Mouse (Mus musculus): Measurements from ENCODE around the gene Nrg4.
"Not testable (repeated sequence)": the region's sequence is repeated elsewhere in the genome, so short reads cannot be mapped to it uniquely, and the experiment has no call there.

Gene Nrg4

DNA sequence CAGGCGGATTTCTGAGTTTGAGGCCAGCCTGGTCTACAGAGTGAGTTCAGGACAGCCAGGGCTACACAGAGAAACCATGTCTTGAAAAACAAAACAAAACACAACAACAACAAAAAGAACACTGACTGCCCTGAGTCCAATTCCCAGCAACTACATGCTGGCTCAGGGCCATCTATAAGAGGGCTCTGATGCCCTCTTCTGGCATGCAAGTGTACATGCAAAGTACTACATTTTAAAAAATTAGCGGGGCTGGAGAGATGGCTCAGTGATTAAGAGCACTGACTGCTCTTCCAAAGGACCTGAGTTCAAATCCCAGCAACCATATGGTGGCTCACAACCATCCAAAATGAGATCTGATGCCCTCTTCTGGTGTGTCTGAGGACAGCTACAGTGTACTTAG, 74.5 kb downstream of the Nrg4 start:
- DNase-seq (ENCODE audit: low read depth, low spot score), result not testable (repeated sequence)

DNA sequence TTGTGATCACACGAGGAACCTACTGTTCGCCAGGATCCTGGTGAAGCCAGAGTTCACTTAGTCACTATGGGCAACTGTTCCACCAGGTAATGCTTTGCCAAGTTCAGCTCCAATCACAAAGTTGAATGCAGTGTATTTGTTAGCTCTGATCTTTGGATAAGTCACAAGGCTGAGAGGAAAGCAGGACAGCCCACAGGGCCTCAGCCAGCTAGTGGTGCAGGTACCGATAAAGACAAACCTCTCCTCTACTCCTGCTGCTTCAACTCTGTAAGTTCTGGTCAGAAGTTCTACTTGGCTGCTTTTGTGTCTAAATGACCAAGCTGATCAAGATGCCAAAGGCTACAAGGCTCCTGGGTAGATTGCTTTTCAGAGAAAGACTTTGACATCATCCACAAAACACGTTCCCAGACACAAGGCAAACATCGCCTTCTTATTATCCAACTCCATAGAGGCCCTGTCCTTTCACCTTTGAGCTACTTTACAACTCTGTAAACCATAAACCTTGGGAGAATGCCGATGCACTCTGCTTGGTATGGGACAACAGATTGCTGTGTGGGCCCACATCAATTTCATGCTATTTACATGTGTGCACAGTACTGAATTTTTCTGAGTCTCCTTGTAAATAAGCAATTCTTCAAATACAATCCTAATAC, 75.9 kb downstream of the Nrg4 start:
- no peak for DNase-seq (ENCODE audit: low read depth, low spot score)

- no peak for DNase-seq (ENCODE audit: low read depth, low spot score)
These were observed 78.2 kb downstream of the Nrg4 start for GRCm38 (mm10) chr9:55248465-55248864.

GRCm38 (mm10) chr9:55246918-55247317, 79.7 kb downstream of the Nrg4 start:
- DNase-seq (ENCODE audit: low read depth, low spot score), result no peak

- no peak for DNase-seq (ENCODE audit: low read depth, low spot score)
These were observed 80.2 kb downstream of the Nrg4 start for GRCm38 (mm10) chr9:55246440-55246839.

- not testable (repeated sequence) for DNase-seq (ENCODE audit: low read depth, low spot score)
These were observed 81.4 kb downstream of the Nrg4 start for GRCm38 (mm10) chr9:55245057-55245750.

DNA sequence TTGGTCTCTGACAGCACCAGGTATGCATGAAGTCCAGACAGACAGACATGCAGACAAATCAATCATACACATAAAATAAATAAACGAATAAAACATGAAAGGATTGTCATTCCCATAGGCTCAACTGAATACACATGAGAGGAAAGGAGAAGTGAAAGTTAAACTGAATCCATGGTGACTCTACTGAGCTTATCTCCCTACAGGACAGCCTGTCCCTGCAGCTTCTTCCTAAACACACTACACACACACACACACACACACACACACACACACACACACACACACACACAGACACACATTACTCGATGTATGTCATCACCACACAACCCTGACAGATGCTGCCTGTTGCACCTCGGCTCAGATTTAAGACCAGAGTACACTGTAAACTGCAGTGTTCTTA, 82.6 kb downstream of the Nrg4 start:
- DNase-seq (ENCODE audit: low read depth, low spot score), result no peak

DNA sequence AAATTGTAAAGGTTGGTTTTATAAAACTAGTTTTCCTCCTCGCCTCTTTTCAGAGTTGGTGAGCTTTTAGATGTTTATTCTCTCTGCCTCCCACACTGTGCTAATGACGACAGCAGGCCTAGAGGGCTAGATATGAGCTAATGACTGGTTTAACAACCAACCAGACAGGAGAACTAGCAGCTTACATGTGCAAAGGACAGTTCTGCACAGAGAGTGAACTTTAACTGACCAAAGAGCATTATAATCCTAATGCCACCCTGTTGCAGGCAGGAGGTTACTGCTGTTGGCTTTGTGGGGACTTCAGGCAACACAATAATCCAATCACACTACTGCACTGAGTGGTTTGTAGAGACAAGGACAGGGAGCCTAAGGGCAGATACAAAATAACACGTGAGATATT, 83.4 kb downstream of the Nrg4 start:
- no peak for DNase-seq (ENCODE audit: low read depth, low spot score)

- no peak for DNase-seq (ENCODE audit: low read depth, low spot score)
These were observed 84.6 kb downstream of the Nrg4 start for GRCm38 (mm10) chr9:55241863-55242685.

DNA sequence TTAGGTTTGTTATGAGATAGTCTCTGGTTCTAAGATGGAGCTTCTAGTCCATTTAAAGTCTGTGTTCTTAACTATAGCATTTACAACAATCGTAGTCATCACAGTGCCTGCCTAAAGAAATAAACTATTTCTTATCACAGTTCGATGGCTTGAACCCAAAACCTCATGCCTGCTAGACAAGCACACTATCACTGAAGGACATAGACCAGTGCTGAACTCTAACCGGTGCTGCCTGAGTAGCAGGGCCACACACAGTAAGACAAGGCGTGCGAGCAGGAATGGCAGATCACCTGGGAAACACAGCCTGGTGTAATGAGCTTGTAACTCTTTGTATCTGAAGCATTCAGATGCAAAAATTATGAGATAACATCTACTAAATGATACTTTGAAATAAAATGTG, 85.8 kb downstream of the Nrg4 start:
- no peak for DNase-seq (ENCODE audit: low read depth, low spot score)

GRCm38 (mm10) chr9:55236235-55237165, 90.1 kb downstream of the Nrg4 start:
- DNase-seq (ENCODE audit: low read depth, low spot score), result no peak

DNA sequence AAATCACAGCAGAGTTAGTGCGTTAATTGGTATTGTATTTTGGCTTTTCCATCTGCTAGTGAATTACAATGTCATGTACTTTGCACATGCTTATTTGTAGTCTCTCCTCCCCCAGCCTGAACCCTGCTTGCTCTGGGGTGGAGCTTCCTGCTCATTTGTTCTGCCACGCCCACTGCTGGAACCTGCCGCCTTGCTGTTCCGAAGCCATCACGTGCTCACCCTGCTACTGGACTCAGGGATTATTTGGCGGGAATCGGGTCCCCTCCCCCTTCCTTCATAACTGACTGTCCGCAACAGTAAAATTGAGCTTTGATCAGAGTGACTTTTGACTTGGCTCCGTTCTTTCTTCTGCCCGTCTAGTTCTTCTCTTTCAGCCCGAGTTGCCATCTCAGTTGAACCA, 93.6 kb downstream of the Nrg4 start:
- not testable (repeated sequence) for DNase-seq (ENCODE audit: low read depth, low spot score)

GRCm38 (mm10) chr9:55232586-55232985, 94.1 kb downstream of the Nrg4 start:
- no peak for DNase-seq (ENCODE audit: low read depth, low spot score)

DNA sequence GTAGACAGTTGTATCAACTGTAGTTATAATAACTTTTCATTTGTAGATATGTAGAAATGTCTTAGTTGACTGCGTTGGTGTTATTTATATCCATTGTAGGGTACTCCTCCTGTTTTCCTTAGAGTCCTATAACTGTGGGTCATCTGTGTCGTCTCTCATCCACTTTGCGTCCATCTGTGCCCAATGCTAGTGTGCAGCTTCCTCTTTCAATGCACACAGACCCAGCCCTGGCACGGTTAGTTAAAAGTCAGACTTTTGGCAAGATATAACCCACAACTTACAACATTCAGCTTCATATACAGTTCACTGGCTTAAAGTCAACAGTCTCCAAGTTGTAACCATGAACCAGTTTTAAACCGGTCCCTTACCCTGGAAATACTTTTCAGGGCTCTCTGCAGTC, 94.5 kb downstream of the Nrg4 start:
- DNase-seq (ENCODE audit: low read depth, low spot score), result no peak

DNA sequence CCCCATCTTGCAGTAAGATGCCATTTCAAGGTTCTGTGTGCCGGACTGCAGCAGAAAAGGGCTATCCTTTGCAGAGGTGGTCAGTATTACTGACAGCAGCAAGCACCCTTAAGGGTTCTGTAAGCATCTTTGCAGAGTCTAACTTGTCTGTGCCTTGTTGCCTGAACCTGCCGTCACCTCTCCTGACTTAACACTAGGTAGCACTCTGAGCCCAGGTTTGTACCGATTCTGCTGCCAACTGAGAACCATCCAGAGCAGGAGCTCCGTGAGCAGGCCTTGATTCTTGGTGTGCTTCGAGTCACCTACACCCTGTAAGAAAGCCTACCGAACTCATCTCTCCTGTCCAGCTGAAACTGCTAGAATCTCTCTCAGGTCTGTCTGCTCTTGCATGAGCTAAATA, 95.1 kb downstream of the Nrg4 start:
- DNase-seq (ENCODE audit: low read depth, low spot score), result no peak

DNA sequence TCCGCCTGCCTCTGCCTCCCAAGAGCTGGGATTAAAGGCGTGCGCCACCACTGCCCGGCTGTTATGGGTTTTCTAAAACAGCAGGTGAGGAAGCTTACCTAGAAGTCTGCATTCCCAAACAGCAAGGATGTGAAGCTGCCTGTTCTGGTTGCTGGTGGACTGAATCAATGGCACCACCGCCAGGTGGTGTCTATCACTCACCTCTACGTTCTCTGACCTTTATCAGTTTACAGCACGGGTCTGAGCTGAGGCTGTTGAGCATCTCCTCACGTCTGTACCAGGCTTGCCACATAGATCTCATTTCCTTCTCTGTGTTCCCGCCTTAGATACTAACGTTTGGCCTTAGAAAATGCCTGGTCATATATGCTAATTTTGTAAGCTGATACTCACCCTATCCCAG, 97.6 kb downstream of the Nrg4 start:
- DNase-seq (ENCODE audit: low read depth, low spot score), result no peak

- DNase-seq (ENCODE audit: low read depth, low spot score), result no peak
These were observed 98.5 kb downstream of the Nrg4 start for GRCm38 (mm10) chr9:55228149-55228548.

DNA sequence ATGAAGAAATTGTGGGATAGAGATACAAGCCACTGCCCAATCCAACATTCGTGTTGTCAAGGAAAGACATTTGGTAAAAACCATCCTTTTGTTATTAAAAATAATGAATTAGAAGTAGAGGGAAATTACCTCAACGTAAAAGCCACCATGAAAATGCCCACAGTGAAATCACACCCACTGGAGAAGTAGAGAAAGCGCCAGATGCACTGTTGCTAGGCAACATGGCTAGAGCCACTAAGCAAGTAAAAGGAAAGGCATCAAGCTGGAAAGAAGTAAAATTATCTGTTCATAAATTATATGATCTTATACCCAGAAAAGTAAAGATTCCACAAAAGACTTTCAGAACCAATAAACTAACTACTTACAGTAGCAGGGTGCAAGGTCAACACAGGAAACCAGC, 100.4 kb downstream of the Nrg4 start:
- DNase-seq (ENCODE audit: low read depth, low spot score), result peak; percentile 60

GRCm38 (mm10) chr9:55225165-55225737, 101.4 kb downstream of the Nrg4 start:
- DNase-seq (ENCODE audit: low read depth, low spot score), result no peak

DNA sequence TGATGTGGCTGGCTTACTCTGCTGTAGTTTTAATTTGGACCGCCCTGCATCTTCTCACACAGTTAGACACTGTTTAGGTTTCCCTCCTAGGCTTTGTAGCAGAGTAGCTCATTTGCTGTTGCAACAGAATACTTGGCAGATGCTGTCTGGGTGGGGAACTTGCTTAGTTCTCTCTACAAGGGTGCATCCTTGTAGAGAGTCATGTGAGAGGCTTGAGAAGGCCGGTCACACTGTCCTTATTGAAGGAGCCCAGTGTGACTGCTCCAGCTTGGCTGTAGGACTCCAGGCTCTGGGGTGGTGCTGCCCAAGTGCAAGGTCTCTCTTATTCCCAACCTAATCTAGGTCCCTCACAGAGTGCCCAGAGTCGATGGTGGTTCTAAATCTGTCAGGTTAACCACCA, 109.3 kb downstream of the Nrg4 start:
- no peak for DNase-seq (ENCODE audit: low read depth, low spot score)

GRCm38 (mm10) chr9:55216078-55216477, 110.6 kb downstream of the Nrg4 start:
- no peak for DNase-seq (ENCODE audit: low read depth, low spot score)
